Mouse (Mus musculus) MEL (cell line): Measurements from ENCODE around the gene Cd72. TPM values are rescaled to one million over a fixed set of nuclear protein-coding genes. Genes with fewer than 3 reads are reported as not detected.

Source experiments
- DNase-seq: peaks from one replicate; pipeline ENCODE4 v3.0.0; 2011; ENCODE audit warnings: low read depth, low spot score
- H3K27ac ChIP-seq: 2 replicates; pipeline ENCODE4 v1.5.1; 2012; ENCODE audit warnings: low read depth, mild to moderate bottlenecking, control low read depth, low read length, moderate library complexity; ENCODE audit not compliant: control insufficient read depth
- H3K27me3 ChIP-seq, 2 experiments: fragments of 150-350 bp in 1 of 2; sonication (generic) in 1 of 2; 2 replicates each; pipeline ENCODE4 v1.6.1; 2012; ENCODE audit warnings: low read length in 2 of 2, mild to moderate bottlenecking in 2 of 2, improper control_type of control experiment in 1 of 2, moderate library complexity in 1 of 2; ENCODE audit not compliant: insufficient read depth in 2 of 2, control insufficient read depth in 1 of 2
- H3K36me3 ChIP-seq, 2 experiments: 2 replicates each; pipeline ENCODE4 v1.6.1; 2012 to 2014; ENCODE audit warnings: low read length in 2 of 2, improper control_type of control experiment in 1 of 2, inconsistent platforms in 1 of 2, mild to moderate bottlenecking in 1 of 2; ENCODE audit not compliant: insufficient read depth in 2 of 2, control insufficient read depth in 1 of 2
- H3K4me1 ChIP-seq, 2 experiments: fragments of 150-350 bp in 1 of 2; sonication (generic) in 1 of 2; 2 replicates each; pipeline ENCODE4 v1.6.1; 2012; ENCODE audit warnings: low read length in 2 of 2, improper control_type of control experiment in 1 of 2, mild to moderate bottlenecking in 1 of 2; ENCODE audit not compliant: insufficient read depth in 2 of 2, control insufficient read depth in 1 of 2
- H3K4me3 ChIP-seq, 2 experiments: fragments of 150-350 bp in 1 of 2; sonication (generic) in 1 of 2; 2 replicates each; pipeline ENCODE4 v1.5.1; 2012; ENCODE audit warnings: low read depth in 2 of 2, low read length in 2 of 2, mild to moderate bottlenecking in 2 of 2, moderate library complexity in 2 of 2, control low read depth in 1 of 2, improper control_type of control experiment in 1 of 2; ENCODE audit not compliant: control insufficient read depth in 1 of 2, insufficient read depth in 1 of 2
- H3K79me2 ChIP-seq: 2 replicates; pipeline ENCODE4 v1.6.1; 2012; ENCODE audit warnings: mild to moderate bottlenecking, low read length, moderate library complexity; ENCODE audit not compliant: control insufficient read depth, poor library complexity, insufficient read depth
- H3K9ac ChIP-seq: 2 replicates; pipeline ENCODE4 v1.6.1; 2012; ENCODE audit warnings: low read depth, mild to moderate bottlenecking, control low read depth, low read length, moderate library complexity; ENCODE audit not compliant: control insufficient read depth, poor library complexity, severe bottlenecking
- H3K9me3 ChIP-seq: fragments of 150-350 bp; sonication (generic); replicated peaks from 2 replicates; pipeline ENCODE4 v1.6.1; 2012; ENCODE audit warnings: mild to moderate bottlenecking, low read length, improper control_type of control experiment, moderate library complexity; ENCODE audit not compliant: insufficient read depth
- CHD1 ChIP-seq: IDR thresholded peaks from 2 replicates; pipeline ENCODE4 v1.6.1; 2012; ENCODE audit warnings: low read depth, mild to moderate bottlenecking, inconsistent platforms, low read length, improper control_type of control experiment
- CHD2 ChIP-seq: IDR thresholded peaks from 2 replicates; pipeline ENCODE4 v1.6.1; 2011; ENCODE audit warnings: low read length, improper control_type of control experiment
- CTCF ChIP-seq, 3 experiments: IDR thresholded peaks in 2 of 3; conservative IDR thresholded peaks in 1 of 3; 2 replicates each; pipeline ENCODE4 v1.5.1; 2011 to 2012; ENCODE audit warnings: low read length in 3 of 3, low read depth in 2 of 3, mild to moderate bottlenecking in 2 of 3, improper control_type of control experiment in 1 of 3, inconsistent platforms in 1 of 3, mixed read lengths in 1 of 3, moderate library complexity in 1 of 3; ENCODE audit not compliant: control insufficient read depth in 1 of 3, insufficient read depth in 1 of 3, poor library complexity in 1 of 3, severe bottlenecking in 1 of 3
- ELF1 ChIP-seq: IDR thresholded peaks from 2 replicates; pipeline ENCODE4 v1.6.1; 2014; ENCODE audit warnings: low read depth, mild to moderate bottlenecking, inconsistent platforms, low read length, improper control_type of control experiment, moderate library complexity
- EP300 ChIP-seq, 2 experiments: IDR thresholded peaks; 2 replicates each; pipeline ENCODE4 v1.6.1; 2011; ENCODE audit warnings: improper control_type of control experiment in 2 of 2, low read length in 2 of 2, low read depth in 1 of 2, mild to moderate bottlenecking in 1 of 2
- ETS1 ChIP-seq: IDR thresholded peaks from 2 replicates; pipeline ENCODE4 v1.6.1; 2012; ENCODE audit warnings: low read depth, mild to moderate bottlenecking, inconsistent platforms, low read length, improper control_type of control experiment, moderate library complexity
- GATA1 ChIP-seq: IDR thresholded peaks from 2 replicates; pipeline ENCODE4 v1.6.1; 2011; ENCODE audit warnings: low read depth, low read length, improper control_type of control experiment
- JUND ChIP-seq: IDR thresholded peaks from 2 replicates; pipeline ENCODE4 v1.6.1; 2011; ENCODE audit warnings: low read depth, mild to moderate bottlenecking, improper control_type of control experiment, low read length
- MEF2A ChIP-seq: IDR thresholded peaks from 2 replicates; pipeline ENCODE4 v1.6.1; 2014; ENCODE audit warnings: low read depth, mild to moderate bottlenecking, inconsistent platforms, low read length, improper control_type of control experiment; ENCODE audit not compliant: poor library complexity, insufficient replicate concordance, severe bottlenecking; ENCODE audit errors: extremely low read depth
- MYC ChIP-seq: IDR thresholded peaks from 2 replicates; pipeline ENCODE4 v1.6.1; 2011; ENCODE audit warnings: low read depth, mild to moderate bottlenecking, low read length, improper control_type of control experiment, moderate library complexity
- NRF1 ChIP-seq: IDR thresholded peaks from 2 replicates; pipeline ENCODE4 v1.6.1; 2014; ENCODE audit warnings: low read depth, mild to moderate bottlenecking, inconsistent platforms, low read length, improper control_type of control experiment, moderate library complexity; ENCODE audit not compliant: poor library complexity, insufficient read depth, severe bottlenecking
- RAD21 ChIP-seq: IDR thresholded peaks from 2 replicates; pipeline ENCODE4 v1.6.1; 2011; ENCODE audit warnings: mild to moderate bottlenecking, low read depth, low read length, improper control_type of control experiment
- TAL1 ChIP-seq: IDR thresholded peaks from 2 replicates; pipeline ENCODE4 v1.6.1; 2012; ENCODE audit warnings: mild to moderate bottlenecking, inconsistent platforms, low read length, moderate library complexity, mixed read lengths
- TBP ChIP-seq: IDR thresholded peaks from 2 replicates; pipeline ENCODE4 v1.8.0; 2011; ENCODE audit warnings: low read depth, low read length, improper control_type of control experiment
- UBTF ChIP-seq: IDR thresholded peaks from 2 replicates; pipeline ENCODE4 v1.6.1; 2012; ENCODE audit warnings: low read depth, mild to moderate bottlenecking, inconsistent platforms, low read length, improper control_type of control experiment, moderate library complexity, borderline replicate concordance; ENCODE audit not compliant: insufficient read depth
- USF1 ChIP-seq: IDR thresholded peaks from 2 replicates; pipeline ENCODE4 v1.6.1; 2014; ENCODE audit warnings: low read depth, mild to moderate bottlenecking, inconsistent platforms, low read length, improper control_type of control experiment, moderate library complexity
- ZMIZ1 ChIP-seq: IDR thresholded peaks from 2 replicates; pipeline ENCODE4 v1.6.1; 2012; ENCODE audit warnings: low read depth, mild to moderate bottlenecking, inconsistent platforms, low read length, improper control_type of control experiment, moderate library complexity
- ZNF384 ChIP-seq: IDR thresholded peaks from 2 replicates; pipeline ENCODE4 v1.6.1; 2012; ENCODE audit warnings: low read depth, mild to moderate bottlenecking, inconsistent platforms, low read length, improper control_type of control experiment
- polyA plus RNA-seq, 2 experiments: library from polyadenylated mRNA; stranded (reverse) in 1 of 2; unstranded in 1 of 2; fragments of >175 nt in 1 of 2; fragments of >200 nt in 1 of 2; gene quantifications; 2 replicates each; pipeline versions ENCODE4 v1.2.1 to v1.2.4; 2012; ENCODE audit warnings: low replicate concordance in 2 of 2, low read depth in 1 of 2; ENCODE audit not compliant: insufficient read length in 2 of 2, insufficient read depth in 1 of 2, missing spikeins in 1 of 2
- total RNA-seq: library from RNA; depleted of rRNA; stranded (reverse); fragments of 300-350 nt; gene quantifications from 2 replicates; pipeline ENCODE4 v1.2.3, GENCODE M21; 2012

Cd72 gene
- total and polyA plus RNA-seq, 3 experiments = 1.3 to 2.4 TPM; not detected in 1

DNA sequence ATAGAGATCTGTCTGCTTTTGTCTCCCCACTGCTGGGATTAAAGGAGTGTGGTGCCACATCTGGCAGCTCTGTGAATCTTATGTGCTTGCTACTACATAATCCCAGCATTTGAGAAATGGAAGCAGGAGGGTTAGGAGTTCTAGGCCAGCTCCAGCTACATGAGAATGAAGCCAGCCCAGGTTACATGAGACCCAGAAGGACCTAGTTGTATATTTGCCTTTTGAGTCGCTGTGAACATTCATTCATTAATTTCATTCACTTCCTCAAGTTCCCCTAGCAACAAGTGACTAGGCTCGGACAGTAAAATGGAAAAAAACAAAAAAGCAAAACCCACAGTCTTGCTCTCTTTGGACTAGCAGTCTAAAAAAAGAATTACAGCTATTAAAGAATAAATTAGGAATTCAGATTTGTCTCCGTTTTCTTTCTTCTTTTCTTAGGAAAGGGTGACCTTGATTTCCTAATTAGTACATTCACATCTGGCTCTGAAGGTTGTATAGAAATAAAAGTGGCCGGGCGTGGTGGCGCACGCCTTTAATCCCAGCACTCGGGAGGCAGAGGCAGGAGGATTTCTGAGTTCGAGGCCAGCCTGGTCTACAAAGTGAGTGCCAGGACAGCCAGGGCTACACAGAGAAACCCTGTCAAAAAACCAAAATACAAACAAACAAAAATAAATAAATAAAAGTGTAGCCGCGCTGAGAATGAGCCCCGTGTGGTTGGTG lies 37.8 kb upstream of the Cd72 start:
- Histone ChIP-seq H3K4me1 (peaks cover 2 to 19% of the 10 kb centered on the region in 2 experiments; a peak in 2 of 4 replicates), H3K27me3 (no peaks in the 10 kb centered on the region), H3K9me3 (no peaks in the 10 kb centered on the region), H3K36me3 (no peaks in the 10 kb centered on the region), H3K79me2 (peaks cover 5% of the 10 kb centered on the region; the same call in 1 of the 2 replicates), H3K4me3 (peak overlapping the region; percentile 16 to 45), H3K9ac (peak overlapping the region; percentile 44), H3K27ac (peak overlapping the region; percentile 33; the same call in 1 of the 2 replicates)
- DNase-seq = peak; percentile 70
- TF ChIP-seq ZMIZ1 (no peak), ZNF384 (peak; percentile 46; the same call in 1 of the 2 replicates), TBP (no peak), UBTF (no peak), ETS1 (peak; percentile 26; the same call in 1 of the 2 replicates), CHD2 (peak; percentile 67; the same call in 1 of the 2 replicates)

DNA sequence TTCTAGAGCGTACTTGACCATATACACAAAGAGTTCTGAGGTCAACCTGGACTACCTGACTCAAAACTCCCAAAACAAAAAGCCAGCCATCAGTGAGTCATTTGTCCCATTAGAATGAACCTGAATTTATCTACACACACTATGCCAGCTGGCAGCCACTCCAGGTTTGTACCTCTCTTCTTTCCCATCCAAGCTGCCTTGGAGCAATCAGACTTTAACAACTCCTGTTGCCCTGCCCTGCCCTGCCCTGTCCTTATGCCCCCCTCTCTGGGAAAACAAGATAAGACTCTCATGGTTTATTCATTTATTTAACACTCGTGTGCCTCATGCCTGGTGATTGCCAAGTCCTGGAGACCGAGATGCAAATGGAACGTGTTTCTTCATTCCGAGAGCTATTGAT lies 36.4 kb upstream of the Cd72 start:
- no peak overlapping the region for H3K9ac ChIP-seq
- peaks cover 2 to 19% of the 10 kb centered on the region in 2 experiments; a peak in 2 of 4 replicates for H3K4me1 ChIP-seq
- no peak overlapping the region for H3K4me3 ChIP-seq
- H3K79me2 ChIP-seq = peaks cover 5% of the 10 kb centered on the region; the same call in 1 of the 2 replicates
- no peaks in the 10 kb centered on the region for H3K27me3 ChIP-seq
- no peak overlapping the region for H3K27ac ChIP-seq
- H3K9me3 ChIP-seq = no peaks in the 10 kb centered on the region
- no peaks in the 10 kb centered on the region for H3K36me3 ChIP-seq
- TF ChIP-seq RAD21 (no peak), ELF1 (no peak), CTCF (IDR thresholded peaks at IDR 0.05 in 2 of 3, conservative IDR thresholded peaks at IDR 0.05 in 1 of 3; ENCODE audit: control insufficient read depth in 1 of 3, insufficient read depth in 1 of 3, low read depth in 2 of 3, low read length in 3 of 3, poor library complexity in 1 of 3, severe bottlenecking in 1 of 3) (no peak), JUND (no peak), GATA1 (no peak), TAL1 (peak; percentile 81), USF1 (no peak), ZMIZ1 (no peak), NRF1 (no peak), ZNF384 (no peak), MEF2A (no peak), MYC (no peak), CHD1 (no peak), EP300 (IDR thresholded peaks at IDR 0.05; ENCODE audit: low read depth in 1 of 2, low read length in 2 of 2) (0 out of 4 replicates have a peak, but pooled peaks of 1 of the 2 experiments have one; percentile 26), ETS1 (0 out of 2 replicates have a peak, but pooled peaks have one; percentile 21)
- DNase-seq = peak; percentile 43
